Mouse (Mus musculus): ENCODE measurements around the gene Clcnka. TPM values are rescaled to one million over a fixed set of nuclear protein-coding genes. Genes with fewer than 3 reads are reported as not detected.
A peak's percentile ranks its signal among the peaks of the same experiment; 100 is the strongest.

Gene Clcnka
- polyA plus RNA-seq, 1 experiment from 2014 or later = 0.13 TPM

DNA sequence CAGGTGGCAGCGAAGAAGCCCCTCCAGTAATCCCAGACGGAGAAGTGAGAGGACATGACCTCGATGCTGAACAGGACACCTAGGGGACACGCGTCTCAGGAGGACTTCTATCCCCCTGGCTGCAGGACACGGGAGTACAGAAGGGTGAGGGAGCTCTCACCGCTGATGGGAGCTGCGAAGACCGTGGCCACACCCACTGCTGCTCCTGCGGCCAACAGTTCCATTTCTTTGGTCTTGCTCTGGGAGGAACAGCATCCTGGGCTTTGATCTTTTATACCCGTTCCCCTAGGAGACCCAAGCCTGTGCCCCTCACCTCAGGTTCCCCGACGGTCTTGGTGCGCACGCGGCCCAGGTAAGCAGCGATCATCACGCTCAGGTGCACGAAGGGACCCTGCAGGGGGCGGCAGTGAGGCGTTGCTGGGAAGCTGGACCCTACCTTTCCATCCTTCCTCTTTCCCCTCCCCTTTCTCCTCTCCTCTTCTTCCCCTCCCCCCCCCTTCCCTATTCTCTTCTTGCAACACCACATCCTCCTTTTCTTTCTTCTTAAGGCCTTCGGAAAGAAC lies 13.0 kb upstream of the Clcnka start:
- no peak overlapping the region for H3K4me2 ChIP-seq (ENCODE audit: low read depth, low read length)
- no peak for ATAC-seq
- peaks cover 6% of the 10 kb centered on the region for H3K4me1 ChIP-seq (ENCODE audit: control insufficient read depth, insufficient read depth, low read length)
- H3K9me3 ChIP-seq (ENCODE audit: control insufficient read depth, low read length) = no peaks in the 10 kb centered on the region
- WGBS = 20% methylated on average over 22 of the region's 22 CpGs
- H3K27me3 ChIP-seq (replicated peaks; ENCODE audit: control insufficient read depth, insufficient read depth, low read length) = no peaks in the 10 kb centered on the region
- no peak overlapping the region for H3K9ac ChIP-seq (ENCODE audit: low read depth, low read length)
- H3K4me3 ChIP-seq (ENCODE audit: low read length) = no peak overlapping the region
- no peak overlapping the region for H3K27ac ChIP-seq (ENCODE audit: low read length)
- H3K36me3 ChIP-seq (ENCODE audit: control insufficient read depth, insufficient read depth, low read length) = no peaks in the 10 kb centered on the region

GRCm38 (mm10) chr4:141408577-141408976 lies 10.1 kb upstream of the Clcnka start:
- no peaks in the 10 kb centered on the region for H3K36me3 ChIP-seq (ENCODE audit: control insufficient read depth, insufficient read depth, low read length)
- WGBS = 94% methylated on average over 3 of the region's 3 CpGs
- H3K4me2 ChIP-seq (ENCODE audit: low read depth, low read length) = no peak overlapping the region
- no peak for ATAC-seq
- H3K4me3 ChIP-seq (ENCODE audit: low read length) = no peak overlapping the region
- H3K4me1 ChIP-seq (ENCODE audit: control insufficient read depth, insufficient read depth, low read length) = peaks cover 15% of the 10 kb centered on the region
- H3K9ac ChIP-seq (ENCODE audit: low read depth, low read length) = no peak overlapping the region
- no peaks in the 10 kb centered on the region for H3K9me3 ChIP-seq (ENCODE audit: control insufficient read depth, low read length)
- H3K27me3 ChIP-seq (replicated peaks; ENCODE audit: control insufficient read depth, insufficient read depth, low read length) = no peaks in the 10 kb centered on the region
- H3K27ac ChIP-seq (ENCODE audit: low read length) = no peak overlapping the region

DNA sequence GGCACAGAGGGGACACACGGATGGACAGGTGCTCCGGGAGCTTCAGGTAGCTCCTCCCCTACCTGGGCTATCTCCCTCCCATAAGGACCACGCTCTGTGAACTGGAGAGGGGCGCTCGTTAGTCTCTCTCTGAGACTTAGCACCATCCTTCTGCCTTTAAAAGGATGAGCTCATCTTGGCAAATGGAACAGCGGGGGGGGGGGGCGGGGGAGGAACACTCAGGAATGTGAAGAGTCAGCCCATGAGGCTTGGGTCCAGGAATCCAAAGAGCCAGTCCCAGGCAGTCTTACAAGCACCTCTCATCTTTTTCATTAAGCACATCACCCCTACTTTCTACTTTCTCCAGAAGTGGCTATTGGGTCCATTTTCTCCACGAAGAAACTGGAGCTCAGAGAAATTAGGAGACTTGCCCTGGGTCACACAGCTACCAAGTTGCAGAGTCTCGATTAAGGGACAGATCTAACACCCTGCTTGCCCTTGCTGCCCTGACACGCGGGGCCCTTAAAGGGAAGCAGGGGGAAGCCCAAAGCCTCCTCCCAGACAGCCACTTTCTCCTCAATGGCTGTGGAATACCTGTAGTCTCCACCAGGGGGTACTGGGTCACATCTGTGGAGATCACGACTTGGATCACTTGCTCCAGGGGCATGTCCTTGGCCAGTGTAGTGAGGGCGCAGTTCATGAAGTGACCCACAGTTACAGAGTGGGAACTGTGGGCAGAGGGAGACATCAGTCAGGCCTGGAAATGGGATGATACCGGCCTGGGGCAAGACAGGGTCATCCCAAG lies 8.2 kb upstream of the Clcnka start:
- Histone ChIP-seq H3K27ac (ENCODE audit: low read length) (peak overlapping the region; percentile 18; the same call in 1 of the 2 replicates), H3K4me2 (ENCODE audit: low read depth, low read length) (no peak overlapping the region), H3K9me3 (ENCODE audit: control insufficient read depth, low read length) (no peaks in the 10 kb centered on the region), H3K4me3 (ENCODE audit: low read length) (no peak overlapping the region), H3K27me3 (replicated peaks; ENCODE audit: control insufficient read depth, insufficient read depth, low read length) (no peaks in the 10 kb centered on the region), H3K36me3 (ENCODE audit: control insufficient read depth, insufficient read depth, low read length) (no peaks in the 10 kb centered on the region), H3K9ac (ENCODE audit: low read depth, low read length) (0 out of 2 replicates have a peak overlapping the region, but pooled peaks have one; percentile 6), H3K4me1 (ENCODE audit: control insufficient read depth, insufficient read depth, low read length) (peaks cover 15% of the 10 kb centered on the region)
- peak; percentile 44 for ATAC-seq
- WGBS = 39% methylated on average over 12 of the region's 14 CpGs

- 83% methylated on average over 3 of the region's 3 CpGs for WGBS
Observed at GRCm38 (mm10) chr4:141405314-141405622, 6.7 kb upstream of the Clcnka start.

GRCm38 (mm10) chr4:141404518-141405313 lies 6.2 kb upstream of the Clcnka start:
- peak overlapping the region; percentile 38; the same call in 1 of the 2 replicates for H3K9ac ChIP-seq (ENCODE audit: low read depth, low read length)
- peaks cover 15% of the 10 kb centered on the region for H3K4me1 ChIP-seq (ENCODE audit: control insufficient read depth, insufficient read depth, low read length)
- H3K27me3 ChIP-seq (replicated peaks; ENCODE audit: control insufficient read depth, insufficient read depth, low read length) = no peaks in the 10 kb centered on the region
- H3K27ac ChIP-seq (ENCODE audit: low read length) = no peak overlapping the region
- H3K9me3 ChIP-seq (ENCODE audit: control insufficient read depth, low read length) = no peaks in the 10 kb centered on the region
- H3K36me3 ChIP-seq (ENCODE audit: control insufficient read depth, insufficient read depth, low read length) = no peaks in the 10 kb centered on the region
- H3K4me3 ChIP-seq (ENCODE audit: low read length) = peak overlapping the region; percentile 23
- peak; percentile 82 for ATAC-seq
- peak overlapping the region; percentile 43 for H3K4me2 ChIP-seq (ENCODE audit: low read depth, low read length)
- 11% methylated on average over 15 of the region's 15 CpGs for WGBS

More at GRCm38 (mm10) chr4:141405314-141405622, 6.7 kb upstream of the Clcnka start:
- Histone ChIP-seq H3K27ac (ENCODE audit: low read length) (no peak overlapping the region), H3K9ac (ENCODE audit: low read depth, low read length) (no peak overlapping the region), H3K27me3 (replicated peaks; ENCODE audit: control insufficient read depth, insufficient read depth, low read length) (no peaks in the 10 kb centered on the region), H3K36me3 (ENCODE audit: control insufficient read depth, insufficient read depth, low read length) (no peaks in the 10 kb centered on the region), H3K4me1 (ENCODE audit: control insufficient read depth, insufficient read depth, low read length) (peaks cover 15% of the 10 kb centered on the region), H3K4me2 (ENCODE audit: low read depth, low read length) (no peak overlapping the region), H3K9me3 (ENCODE audit: control insufficient read depth, low read length) (no peaks in the 10 kb centered on the region), H3K4me3 (ENCODE audit: low read length) (no peak overlapping the region)
- ATAC-seq = no peak

- no peak overlapping the region for H3K9ac ChIP-seq (ENCODE audit: low read depth, low read length)
- H3K27ac ChIP-seq (ENCODE audit: low read length) = no peak overlapping the region
- H3K4me2 ChIP-seq (ENCODE audit: low read depth, low read length) = no peak overlapping the region
- H3K4me3 ChIP-seq (ENCODE audit: low read length) = no peak overlapping the region
- no peak for ATAC-seq
- no peaks in the 10 kb centered on the region for H3K27me3 ChIP-seq (replicated peaks; ENCODE audit: control insufficient read depth, insufficient read depth, low read length)
- H3K9me3 ChIP-seq (ENCODE audit: control insufficient read depth, low read length) = no peaks in the 10 kb centered on the region
- H3K4me1 ChIP-seq (ENCODE audit: control insufficient read depth, insufficient read depth, low read length) = peaks cover 8% of the 10 kb centered on the region; the same call in 1 of the 2 replicates
- 83% methylated on average over 15 of the region's 15 CpGs for WGBS
- H3K36me3 ChIP-seq (ENCODE audit: control insufficient read depth, insufficient read depth, low read length) = no peaks in the 10 kb centered on the region
Observed at GRCm38 (mm10) chr4:141400171-141400570, 1.6 kb upstream of the Clcnka start.

- H3K27ac ChIP-seq (ENCODE audit: low read length) = no peak overlapping the region
- H3K36me3 ChIP-seq (ENCODE audit: control insufficient read depth, insufficient read depth, low read length) = no peaks in the 10 kb centered on the region
- H3K4me2 ChIP-seq (ENCODE audit: low read depth, low read length) = no peak overlapping the region
- no peak overlapping the region for H3K9ac ChIP-seq (ENCODE audit: low read depth, low read length)
- WGBS = 77% methylated on average over 12 of the region's 12 CpGs
- H3K4me1 ChIP-seq (ENCODE audit: control insufficient read depth, insufficient read depth, low read length) = peaks cover 4% of the 10 kb centered on the region
- H3K4me3 ChIP-seq (ENCODE audit: low read length) = no peak overlapping the region
- no peaks in the 10 kb centered on the region for H3K9me3 ChIP-seq (ENCODE audit: control insufficient read depth, low read length)
- no peaks in the 10 kb centered on the region for H3K27me3 ChIP-seq (replicated peaks; ENCODE audit: control insufficient read depth, insufficient read depth, low read length)
- no peak for ATAC-seq
Observed at GRCm38 (mm10) chr4:141397861-141398260, 663 bp downstream of the Clcnka start.

DNA sequence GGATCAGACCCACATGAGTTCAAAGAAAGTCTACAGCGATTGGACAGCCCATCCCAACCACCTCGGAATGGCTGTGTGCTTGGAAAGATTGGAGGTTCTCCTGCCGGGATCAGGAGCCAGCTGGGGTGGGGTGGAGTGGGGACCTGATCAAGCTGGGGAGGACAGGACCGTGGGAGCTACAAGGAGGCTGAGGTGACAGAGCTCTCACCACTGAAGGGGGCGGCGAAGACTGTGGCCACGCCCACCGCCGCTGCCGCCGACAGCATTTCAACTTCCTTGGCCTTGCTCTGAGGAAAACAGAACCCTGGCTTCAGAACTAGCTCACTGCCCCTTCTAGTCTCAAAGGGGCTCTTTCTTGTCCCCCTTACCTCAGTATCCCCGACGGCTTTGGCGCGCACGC lies 3.8 kb downstream of the Clcnka start:
- ATAC-seq = no peak
- H3K4me3 ChIP-seq (ENCODE audit: low read length) = peak overlapping the region; percentile 10; the same call in 1 of the 2 replicates
- no peak overlapping the region for H3K27ac ChIP-seq (ENCODE audit: low read length)
- 13% methylated on average over 16 of the region's 16 CpGs for WGBS
- H3K4me2 ChIP-seq (ENCODE audit: low read depth, low read length) = peak overlapping the region; percentile 13
- no peak overlapping the region for H3K9ac ChIP-seq (ENCODE audit: low read depth, low read length)
- no peaks in the 10 kb centered on the region for H3K9me3 ChIP-seq (ENCODE audit: control insufficient read depth, low read length)
- H3K27me3 ChIP-seq (replicated peaks; ENCODE audit: control insufficient read depth, insufficient read depth, low read length) = no peaks in the 10 kb centered on the region
- peaks cover 4% of the 10 kb centered on the region for H3K4me1 ChIP-seq (ENCODE audit: control insufficient read depth, insufficient read depth, low read length)
- H3K36me3 ChIP-seq (ENCODE audit: control insufficient read depth, insufficient read depth, low read length) = no peaks in the 10 kb centered on the region

- Histone ChIP-seq H3K9me3 (ENCODE audit: control insufficient read depth, low read length) (no peaks in the 10 kb centered on the region), H3K27ac (ENCODE audit: low read length) (no peak overlapping the region), H3K4me1 (ENCODE audit: control insufficient read depth, insufficient read depth, low read length) (peaks cover 4% of the 10 kb centered on the region), H3K4me3 (ENCODE audit: low read length) (no peak overlapping the region), H3K27me3 (replicated peaks; ENCODE audit: control insufficient read depth, insufficient read depth, low read length) (no peaks in the 10 kb centered on the region), H3K36me3 (ENCODE audit: control insufficient read depth, insufficient read depth, low read length) (no peaks in the 10 kb centered on the region), H3K9ac (ENCODE audit: low read depth, low read length) (no peak overlapping the region), H3K4me2 (ENCODE audit: low read depth, low read length) (no peak overlapping the region)
- 77% methylated on average over 12 of the region's 12 CpGs for WGBS
- no peak for ATAC-seq
Observed at GRCm38 (mm10) chr4:141391293-141391692, 7.2 kb downstream of the Clcnka start.

All from intestine, embryonic 16.5 days (tissue).